Mouse (Mus musculus) heart, postnatal 14 days (tissue): ENCODE data around the gene Hist1h2bh. TPM values are rescaled to one million over a fixed set of nuclear protein-coding genes. Genes with fewer than 3 reads are reported as not detected.

Experiments
- DNase-seq, 2 experiments: peaks; one replicate each; pipeline ENCODE4 v3.0.0; 2021 to 2022
- intact Hi-C: fragments of 180-260 bp; cut with DNase I; formaldehyde crosslinking; loops from one replicate; pipeline ENCODE4 v1.15.1; 2025
- microRNA-seq, 2 experiments: library from miRNA; unstranded; fragments of <30 nt; microRNA quantifications; one replicate each; pipeline ENCODE4 v1.2.0; 2021 to 2022
- total RNA-seq, 2 experiments: library from RNA; stranded (reverse); gene quantifications; 2 replicates each; pipeline ENCODE4 v1.2.3; 2021

Hist1h2bh gene
- total RNA-seq, 2 experiments from 2014 or later, result 3.7 to 7.4 TPM

DNA sequence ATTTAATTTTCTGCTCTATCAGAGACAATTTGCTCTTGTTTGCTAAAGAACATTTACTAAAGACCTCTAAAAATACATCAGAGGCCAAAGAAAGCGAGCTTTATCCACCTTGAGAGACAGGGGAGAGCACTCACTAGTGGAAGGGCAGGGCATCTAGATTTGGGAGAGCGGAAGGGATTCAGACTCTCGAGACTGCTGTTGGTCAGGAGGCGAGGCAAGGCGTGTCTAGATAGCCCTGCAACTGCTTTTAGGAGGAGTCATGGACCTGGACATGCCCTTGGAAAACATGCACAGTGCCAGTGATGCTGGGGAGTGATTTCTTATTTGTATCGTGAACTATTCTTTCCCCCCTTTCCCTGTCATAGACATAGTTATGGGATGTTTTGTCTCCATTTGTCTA, 47.7 kb downstream of the Hist1h2bh start:
- intact Hi-C loops, result no loop called here
- DNase-seq, result no peak

- intact Hi-C loops, result no loop called here
- no peak for DNase-seq
Measured at GRCm38 (mm10) chr13:23491990-23492389, 51.2 kb downstream of the Hist1h2bh start.

Small RNAs within 50 kb of the gene (microRNA-seq; reads per million reads assigned to microRNA genes)
- gene Gm44297 (0 reads per million in 2 experiments), gene Gm44359 (0 reads per million in 2 experiments), gene Gm44394 (0 reads per million in 2 experiments), gene n-TStga1 (0 to 0.48 reads per million in 2 experiments)

Other genes with a start within 250 kb of the Hist1h2bh start
- 10 to 100 TPM; 18.8 to 21.7 TPM for gene Zfp322a, start 174.2 kb downstream of the Hist1h2bh start, total RNA-seq
- gene Abt1, start 119.5 kb downstream of the Hist1h2bh start, total RNA-seq, result 1 to 10 TPM; 4.5 to 5.0 TPM
- not detected for gene Btn1a1, start 77.5 kb downstream of the Hist1h2bh start, total RNA-seq
- not detected for gene Btn2a2, start 54.5 kb downstream of the Hist1h2bh start, total RNA-seq
- gene Hist1h4h, start 12.3 kb downstream of the Hist1h2bh start, total RNA-seq, result 100 to 1,000 TPM; 465 to 538 TPM
- 100 to 1,000 TPM in 1 of 2 experiments, 10 to 100 TPM in 1; 49.0 to 131 TPM for gene Hist1h2af, start 9.5 kb downstream of the Hist1h2bh start, total RNA-seq
- 10 to 100 TPM; 13.1 to 34.3 TPM for gene Hist1h3g, start 8.0 kb downstream of the Hist1h2bh start, total RNA-seq
- gene Hist1h3f, start 660 bp upstream of the Hist1h2bh start, total RNA-seq, result 10 to 100 TPM; 21.6 to 40.3 TPM
- gene Hist1h4f, start 8.3 kb upstream of the Hist1h2bh start, total RNA-seq, result 100 to 1,000 TPM; 106 to 209 TPM
- gene Hist1h1d, start 9.9 kb upstream of the Hist1h2bh start, total RNA-seq, result 10 to 100 TPM in 1 of 2 experiments, 1 to 10 TPM in 1; 5.2 to 11.7 TPM
- 10 to 100 TPM; 49.0 to 79.9 TPM for gene Hist1h3e, start 19.0 kb upstream of the Hist1h2bh start, total RNA-seq
- 10 to 100 TPM in 1 of 2 experiments, 1 to 10 TPM in 1; 8.6 to 27.9 TPM for gene Hist1h2ae, start 27.8 kb upstream of the Hist1h2bh start, total RNA-seq
- gene Hist1h2bg, start 28.0 kb upstream of the Hist1h2bh start, total RNA-seq, result 100 to 1,000 TPM; 100 to 175 TPM
- gene Hist1h2bf, start 30.8 kb upstream of the Hist1h2bh start, total RNA-seq, result 10 to 100 TPM; 45.4 to 89.0 TPM
- gene Hist1h2ad, start 31.0 kb upstream of the Hist1h2bh start, total RNA-seq, result 10 to 100 TPM; 15.1 to 24.5 TPM
- gene Hist1h3d, start 32.4 kb upstream of the Hist1h2bh start, total RNA-seq, result 10 to 100 TPM in 1 of 2 experiments, 1 to 10 TPM in 1; 7.8 to 17.6 TPM
- 100 to 1,000 TPM in 1 of 2 experiments, 10 to 100 TPM in 1; 92.0 to 119 TPM for gene Hist1h4d, start 38.2 kb upstream of the Hist1h2bh start, total RNA-seq
- 10 to 100 TPM; 10.5 to 16.6 TPM for gene Hist1h2be, start 77.7 kb upstream of the Hist1h2bh start, total RNA-seq
- 10 to 100 TPM; 56.8 to 68.5 TPM for gene Hist1h1e, start 79.2 kb upstream of the Hist1h2bh start, total RNA-seq
- 1 to 10 TPM; 2.0 to 3.7 TPM for gene Hist1h2ac, start 140.6 kb upstream of the Hist1h2bh start, total RNA-seq
- gene Hist1h2bc, start 140.8 kb upstream of the Hist1h2bh start, total RNA-seq, result 10 to 100 TPM; 48.8 to 56.9 TPM
- under 1 TPM; 0.31 to 0.32 TPM for gene Hist1h1t, start 152.4 kb upstream of the Hist1h2bh start, total RNA-seq
- gene Hist1h4c, start 155.1 kb upstream of the Hist1h2bh start, total RNA-seq, result 10 to 100 TPM; 62.9 to 77.3 TPM
- 10 to 100 TPM; 39.5 to 41.3 TPM for gene Hfe, start 167.5 kb upstream of the Hist1h2bh start, total RNA-seq
- gene Hist1h1c, start 195.4 kb upstream of the Hist1h2bh start, total RNA-seq, result 100 to 1,000 TPM; 200 to 202 TPM
- gene Hist1h3c, start 202.2 kb upstream of the Hist1h2bh start, total RNA-seq, result 10 to 100 TPM; 21.1 to 58.2 TPM
- gene Hist1h2bb, start 203.3 kb upstream of the Hist1h2bh start, total RNA-seq, result 10 to 100 TPM; 26.5 to 61.9 TPM
- gene Hist1h2ab, start 207.7 kb upstream of the Hist1h2bh start, total RNA-seq, result 100 to 1,000 TPM in 1 of 2 experiments, 10 to 100 TPM in 1; 54.2 to 146 TPM
- 100 to 1,000 TPM in 1 of 2 experiments, 10 to 100 TPM in 1; 70.3 to 154 TPM for gene Hist1h3b, start 208.9 kb upstream of the Hist1h2bh start, total RNA-seq
- 10 to 100 TPM; 44.8 to 83.6 TPM for gene Hist1h4b, start 213.6 kb upstream of the Hist1h2bh start, total RNA-seq
- gene Hist1h4a, start 217.8 kb upstream of the Hist1h2bh start, total RNA-seq, result 10 to 100 TPM; 33.4 to 91.7 TPM
- 100 to 1,000 TPM in 1 of 2 experiments, 10 to 100 TPM in 1; 55.1 to 114 TPM for gene Hist1h3a, start 219.0 kb upstream of the Hist1h2bh start, total RNA-seq
- 10 to 100 TPM; 28.9 to 69.7 TPM for gene Hist1h1a, start 220.3 kb upstream of the Hist1h2bh start, total RNA-seq
- gene Trim38, start 226.5 kb upstream of the Hist1h2bh start, total RNA-seq, result not detected